Mouse (Mus musculus) heart, postnatal 0 days (tissue): ENCODE measurements around the gene Magea3. TPM values are rescaled to one million over a fixed set of nuclear protein-coding genes. Genes with fewer than 3 reads are reported as not detected.
"Not testable (repeated sequence)": the region's sequence is repeated elsewhere in the genome, so short reads cannot be mapped to it uniquely, and the experiment has no call there.

Source experiments
- ATAC-seq: fragments of 200-750 bp; cut with Nextera tagmentation; 2 replicates; pipeline ENCODE4 v1.8.0; 2017; ENCODE audit warnings: low read depth, moderate number of reproducible peaks, moderate library complexity; ENCODE audit not compliant: insufficient read depth
- DNase-seq: peaks from one replicate; pipeline ENCODE4 v3.0.0-alpha.2; 2016; ENCODE audit warnings: low spot score
- H3K27ac ChIP-seq: fragments of 300-500 bp; sonication (generic); 2 replicates; pipeline ENCODE4 v1.5.1; 2014; ENCODE audit warnings: low read depth, mild to moderate bottlenecking
- H3K27me3 ChIP-seq: fragments of 300-500 bp; sonication (generic); 2 replicates; pipeline ENCODE4 v1.6.1; 2014; ENCODE audit warnings: low read length, mixed read lengths; ENCODE audit not compliant: control insufficient read depth, insufficient read depth
- H3K36me3 ChIP-seq: fragments of 300-500 bp; sonication (generic); replicated peaks from 2 replicates; pipeline ENCODE4 v1.6.1; 2014; ENCODE audit warnings: low read length, mixed read lengths; ENCODE audit not compliant: control insufficient read depth, insufficient read depth
- H3K4me1 ChIP-seq: fragments of 300-500 bp; sonication (generic); 2 replicates; pipeline ENCODE4 v1.6.1; 2014; ENCODE audit warnings: antibody characterized with exemption; ENCODE audit not compliant: control insufficient read depth, insufficient read depth
- H3K4me2 ChIP-seq: fragments of 300-500 bp; sonication (generic); 2 replicates; pipeline ENCODE4 v1.6.1; 2014; ENCODE audit warnings: low read depth, mild to moderate bottlenecking, low read length, moderate library complexity
- H3K4me3 ChIP-seq: fragments of 300-500 bp; sonication (generic); 2 replicates; pipeline ENCODE4 v1.5.1; 2014; ENCODE audit warnings: low read depth, low read length
- H3K9ac ChIP-seq: fragments of 300-500 bp; sonication (generic); replicated peaks from 2 replicates; pipeline ENCODE4 v1.6.1; 2014; ENCODE audit warnings: low read depth, low read length, mixed read lengths
- H3K9me3 ChIP-seq: fragments of 300-500 bp; sonication (generic); replicated peaks from 2 replicates; pipeline ENCODE4 v1.6.1; 2016; ENCODE audit warnings: low read length; ENCODE audit not compliant: control insufficient read depth
- WGBS: fragments of 180-500 bp; shearing (Covaris S2); extraction: QIAGEN DNeasy Blood & Tissue Kit; methylation state at CpG from one replicate; pipeline ENCODE4 v1.1.7; 2014; 5-methylcytosine and 5-hydroxymethylcytosine counted together
- polyA plus RNA-seq: library from polyadenylated mRNA; unstranded; fragments of >200 nt; fragmentation: Nextera tagmentation; extraction: Ambion mirVana; gene quantifications from 2 replicates; pipeline ENCODE4 v1.2.1, GENCODE M21; 2015
- total RNA-seq: library from RNA; depleted of rRNA; stranded (reverse); fragments of >200 nt; gene quantifications from 2 replicates; pipeline ENCODE4 v1.2.3, GENCODE M21; 2014; ENCODE audit warnings: low replicate concordance; rRNA removed

Magea3 gene
- total RNA-seq (not detected in 2 replicates), polyA plus RNA-seq (not detected in 2 replicates)

- 38% methylated on average over 1 of the region's 1 CpGs for WGBS
- H3K27me3 ChIP-seq, H3K4me3 ChIP-seq, DNase-seq, H3K9me3 ChIP-seq, H3K9ac ChIP-seq, H3K4me2 ChIP-seq, ATAC-seq, H3K36me3 ChIP-seq, H3K27ac ChIP-seq, H3K4me1 ChIP-seq: not testable (repeated sequence)
Observed at GRCm38 (mm10) chrX:154949405-154949804, at the start of gene Magea3. Gene Magea3, minus strand, starts transcription at chrX:154949505.

- not testable (repeated sequence) for H3K9ac ChIP-seq, H3K9me3 ChIP-seq, H3K4me3 ChIP-seq, H3K36me3 ChIP-seq, H3K4me1 ChIP-seq, H3K27me3 ChIP-seq, H3K4me2 ChIP-seq, H3K27ac ChIP-seq, ATAC-seq, DNase-seq
- 77% methylated on average over 8 of the region's 11 CpGs for WGBS
Observed at GRCm38 (mm10) chrX:154995750-154996149, 46.4 kb upstream of the Magea3 start, which contains the start of gene Magea8. Gene Magea8, minus strand, starts transcription at chrX:154995850.

- H3K27me3 ChIP-seq, H3K4me3 ChIP-seq, H3K4me1 ChIP-seq, H3K4me2 ChIP-seq, DNase-seq, H3K27ac ChIP-seq, H3K36me3 ChIP-seq, ATAC-seq, H3K9ac ChIP-seq, H3K9me3 ChIP-seq: not testable (repeated sequence)
- 45% methylated on average over 1 of the region's 1 CpGs for WGBS
Observed at GRCm38 (mm10) chrX:154935887-154936286, 13.4 kb downstream of the Magea3 start, which contains the start of gene Magea6. Gene Magea6, minus strand, starts transcription at chrX:154935987.

Other genes starting within 250 kb of the Magea3 start
- not detected in 2 replicates for gene Cldn34b1, start 59.2 kb downstream of the Magea3 start, total RNA-seq
- gene Cldn34b1, start 59.2 kb downstream of the Magea3 start, polyA plus RNA-seq, result not detected in 2 replicates
- gene Magea6, start 13.5 kb downstream of the Magea3 start, total RNA-seq, result not detected in 2 replicates
- not detected in 2 replicates for gene Magea6, start 13.5 kb downstream of the Magea3 start, polyA plus RNA-seq
- not detected in 2 replicates for gene Magea8, start 46.3 kb upstream of the Magea3 start, total RNA-seq
- gene Magea8, start 46.3 kb upstream of the Magea3 start, polyA plus RNA-seq, result not detected in 2 replicates
- not detected in 2 replicates for gene Magea5, start 113.6 kb upstream of the Magea3 start, total RNA-seq
- not detected in 2 replicates for gene Magea5, start 113.6 kb upstream of the Magea3 start, polyA plus RNA-seq
- not detected in 2 replicates for gene Magea1, start 140.3 kb upstream of the Magea3 start, total RNA-seq
- not detected in 2 replicates for gene Magea1, start 140.3 kb upstream of the Magea3 start, polyA plus RNA-seq
- gene Magea2, start 144.2 kb upstream of the Magea3 start, total RNA-seq, result not detected in 2 replicates
- not detected in 2 replicates for gene Magea2, start 144.2 kb upstream of the Magea3 start, polyA plus RNA-seq
- not detected in 2 replicates for gene Cldn34b2, start 178.9 kb upstream of the Magea3 start, total RNA-seq
- not detected in 2 replicates for gene Cldn34b2, start 178.9 kb upstream of the Magea3 start, polyA plus RNA-seq